In genomic region chr11:85841980-85842379, GRCm38 (mm10) we compare ENCODE assay signal across 8 mouse cellular contexts. TPM values are rescaled to one million over a fixed set of nuclear protein-coding genes. Genes with fewer than 3 reads are reported as not detected.
DNase-seq lines count a peak whose midpoint lies in the region; ATAC-seq and TF ChIP-seq lines count a peak whose summit lies in the region.
"Had no signal": no experiment of that assay in that cellular context is flagged by ENCODE, and none has a peak within 500 bp of the region (broad histone marks: within the 10 kb centered on the region; RNA-seq: fewer than 3 reads in every experiment).

No protein-coding gene starts in this region.

- 0 out of 2 replicates have a peak overlapping the region, but pooled peaks have one; percentile 40 for H3K9ac ChIP-seq in forebrain, embryonic 14.5 days (ENCODE audit: low read length)
- peak overlapping the region; percentile 47 for H3K9ac ChIP-seq in hindbrain, embryonic 12.5 days
- H3K9ac ChIP-seq in liver, adult 2 months (ENCODE audit: low read depth, low read length), result no peak overlapping the region

- no peak overlapping the region for H3K27ac ChIP-seq in forebrain, embryonic 14.5 days (ENCODE audit: low read depth, low read length)
- H3K27ac ChIP-seq in hindbrain, embryonic 12.5 days, result 0 out of 2 replicates have a peak overlapping the region, but pooled peaks have one; percentile 32
- no peak overlapping the region for H3K27ac ChIP-seq in liver, adult 2 months (replicated peaks; ENCODE audit: insufficient read depth, low read depth, low read length)

- no peaks in the 10 kb centered on the region for H3K79me2 ChIP-seq in liver, adult 2 months (ENCODE audit: control insufficient read depth, insufficient read depth, low read length)

- no peaks in the 10 kb centered on the region for H3K36me3 ChIP-seq in E14TG2a.4 (ENCODE audit: insufficient read depth, low read length)
- H3K36me3 ChIP-seq in forebrain, embryonic 14.5 days (ENCODE audit: control insufficient read depth, insufficient read depth, low read length), result no peaks in the 10 kb centered on the region
- no peaks in the 10 kb centered on the region for H3K36me3 ChIP-seq in hindbrain, embryonic 12.5 days
- no peaks in the 10 kb centered on the region for H3K36me3 ChIP-seq in liver, adult 2 months (ENCODE audit: control insufficient read depth, insufficient read depth, low read length)

- peak overlapping the region; percentile 61 for H3K4me2 ChIP-seq in forebrain, embryonic 14.5 days (ENCODE audit: low read length)
- H3K4me2 ChIP-seq in hindbrain, embryonic 12.5 days (replicated peaks), result peak overlapping the region; percentile 72

- no peak for TF ChIP-seq POLR2A in liver, adult 2 months (IDR thresholded peaks at IDR 0.05; ENCODE audit: extremely low read depth, insufficient read depth, low read length)

- ATAC-seq in forebrain, embryonic 14.5 days, result peak; percentile 64
- ATAC-seq in hindbrain, embryonic 12.5 days (ENCODE audit: low FRiP score), result peak; percentile 64

- peaks cover 44% of the 10 kb centered on the region for H3K4me1 ChIP-seq in E14TG2a.4 (replicated peaks; ENCODE audit: low read depth, low read length)
- H3K4me1 ChIP-seq in forebrain, embryonic 14.5 days (ENCODE audit: control insufficient read depth, insufficient read depth, low read length), result peaks cover 11% of the 10 kb centered on the region
- H3K4me1 ChIP-seq in hindbrain, embryonic 12.5 days, result peaks cover 45% of the 10 kb centered on the region
- H3K4me1 ChIP-seq in liver, adult 2 months (ENCODE audit: control insufficient read depth, insufficient read depth, low read length), result peaks cover 11% of the 10 kb centered on the region

- H3K27me3 ChIP-seq in E14TG2a.4 (ENCODE audit: insufficient read depth, low read length), result peaks cover 99% of the 10 kb centered on the region
- H3K27me3 ChIP-seq in forebrain, embryonic 14.5 days (replicated peaks; ENCODE audit: control insufficient read depth, insufficient read depth, low read length), result peaks cover 87% of the 10 kb centered on the region
- peaks cover 99% of the 10 kb centered on the region for H3K27me3 ChIP-seq in hindbrain, embryonic 12.5 days
- peaks cover 18% of the 10 kb centered on the region for H3K27me3 ChIP-seq in liver, adult 2 months (ENCODE audit: control insufficient read depth, insufficient read depth, low read length)

- TF ChIP-seq CTCF in E14TG2a.4 (conservative IDR thresholded peaks at IDR 0.05; ENCODE audit: low read length), result peak; percentile 19
- peak; percentile 76 for TF ChIP-seq CTCF in liver, adult 2 months (IDR thresholded peaks at IDR 0.05; ENCODE audit: low read depth, low read length)

- under 1% methylated on average over 32 of the region's 32 CpGs for WGBS in forebrain, embryonic 14.5 days
- 0% methylated on average over 28 of the region's 32 CpGs for WGBS in hindbrain, embryonic 12.5 days
- 4% methylated on average over 32 of the region's 32 CpGs for WGBS in liver, adult 2 months

- DNase-seq in ZHBTc4 (ENCODE audit: low read depth, low spot score), result peak; percentile 89
- peak; percentile 78 for DNase-seq in forebrain, embryonic 14.5 days (ENCODE audit: low spot score)
- DNase-seq in liver, adult 2 months (ENCODE audit: extremely low read depth, low read depth, low spot score), result no peak
- DNase-seq in natural killer cell, adult 2 months (ENCODE audit: low spot score in 2 of 2), result peak; percentile 37 to 53
- DNase-seq in thymus, postnatal 0 days (ENCODE audit: low spot score), result peak; percentile 60

- no peaks in the 10 kb centered on the region for H3K9me3 ChIP-seq in E14TG2a.4 (ENCODE audit: low read length)
- H3K9me3 ChIP-seq in forebrain, embryonic 14.5 days (replicated peaks; ENCODE audit: control insufficient read depth, low read length), result no peaks in the 10 kb centered on the region
- H3K9me3 ChIP-seq in hindbrain, embryonic 12.5 days (replicated peaks), result no peaks in the 10 kb centered on the region

- peak overlapping the region; percentile 73 for H3K4me3 ChIP-seq in E14TG2a.4 (replicated peaks; ENCODE audit: low read length)
- peak overlapping the region; percentile 22 for H3K4me3 ChIP-seq in forebrain, embryonic 14.5 days (ENCODE audit: low read depth, low read length)
- peak overlapping the region; percentile 34 for H3K4me3 ChIP-seq in hindbrain, embryonic 12.5 days
- H3K4me3 ChIP-seq in liver, adult 2 months (ENCODE audit: insufficient read depth, low read depth, low read length), result no peak overlapping the region

RNA-seq across cellular contexts. Expression of gene Gm11444, which starts 8.2 kb away (rescaled TPM):
- not detected in 2 replicates for polyA plus RNA-seq in forebrain, embryonic 14.5 days (2014; fragmentation: Nextera tagmentation; extraction: Ambion mirVana)
- not detected in 2 replicates for polyA plus RNA-seq in hindbrain, embryonic 12.5 days (2016; fragmentation: Nextera tagmentation; extraction: Ambion mirVana)
- not detected in 2 replicates for total RNA-seq in liver, adult 2 months (2014; rRNA removed)
- not detected in 2 replicates for polyA plus RNA-seq in liver, adult 2 months (2012; rRNA removed)
- not detected in 2 replicates for polyA plus RNA-seq in thymus, postnatal 0 days (2015; fragmentation: Nextera tagmentation; extraction: Ambion mirVana)
- total RNA-seq: left cerebral cortex, postnatal 10 days had no signal

RNA-seq across cellular contexts. Expression of gene Tbx2, which starts 9.6 kb away (rescaled TPM):
- polyA plus RNA-seq in forebrain, embryonic 14.5 days (2014; fragmentation: Nextera tagmentation; extraction: Ambion mirVana), result 0.48 and 0.64 TPM in 2 replicates
- 3.8 and 4.9 TPM in 2 replicates for polyA plus RNA-seq in hindbrain, embryonic 12.5 days (2016; fragmentation: Nextera tagmentation; extraction: Ambion mirVana)
- total RNA-seq in liver, adult 2 months (2014; rRNA removed), result 1.3 and 1.4 TPM in 2 replicates
- polyA plus RNA-seq in liver, adult 2 months (2012; rRNA removed), result 2.4 and 3.0 TPM in 2 replicates
- polyA plus RNA-seq in thymus, postnatal 0 days (2015; fragmentation: Nextera tagmentation; extraction: Ambion mirVana), result 0.58 and 1.0 TPM in 2 replicates

RNA-seq across cellular contexts. Expression of gene Tbx4, which starts 44.2 kb away (rescaled TPM):
- 0.11 and 0.13 TPM in 2 replicates for polyA plus RNA-seq in forebrain, embryonic 14.5 days (2014; fragmentation: Nextera tagmentation; extraction: Ambion mirVana)
- polyA plus RNA-seq in hindbrain, embryonic 12.5 days (2016; fragmentation: Nextera tagmentation; extraction: Ambion mirVana), result 0.57 and 0.94 TPM in 2 replicates
- not detected in 2 replicates for total RNA-seq in liver, adult 2 months (2014; rRNA removed)
- polyA plus RNA-seq in liver, adult 2 months (2012; rRNA removed), result 0.02 TPM in 1 of 2 replicates, not detected in the other
- polyA plus RNA-seq in thymus, postnatal 0 days (2015; fragmentation: Nextera tagmentation; extraction: Ambion mirVana), result 0.04 TPM in 1 of 2 replicates, not detected in the other
